Mouse (Mus musculus): Measurements from ENCODE around the gene Tardbp.

The Tardbp gene

DNA sequence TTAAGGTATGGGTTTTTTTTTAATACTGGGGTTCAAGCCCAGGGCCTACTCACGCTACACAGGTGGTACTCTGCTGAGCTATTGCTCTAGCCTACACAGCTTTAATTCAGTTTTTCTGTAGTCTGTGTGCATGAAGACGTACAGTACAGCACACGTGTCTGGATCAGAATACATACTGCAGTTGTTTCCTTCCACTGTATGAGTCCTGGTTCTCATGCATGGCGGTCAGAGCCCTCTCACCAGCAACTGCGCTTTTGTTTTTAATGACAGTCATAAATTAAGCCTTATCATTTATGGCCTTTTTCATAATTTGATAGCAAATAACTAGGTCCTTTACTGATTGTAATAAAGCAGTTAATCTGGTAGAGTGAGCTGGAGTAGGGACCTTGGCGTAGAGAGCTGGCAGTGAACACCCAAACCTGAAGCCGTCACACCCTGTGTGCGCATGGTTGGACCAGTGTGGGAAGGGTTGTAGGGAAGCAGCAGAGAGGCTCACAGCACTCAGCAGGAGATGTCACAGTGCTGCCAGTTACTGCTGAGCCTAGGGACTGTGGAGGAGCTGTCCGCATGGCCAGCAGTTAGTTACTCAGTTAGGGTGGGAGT is 56.0 kb downstream of the Tardbp start:
- no peaks in the 10 kb centered on the region for H3K27me3 ChIP-seq (ENCODE audit: control insufficient read depth, insufficient read depth, low read length, poor library complexity, severe bottlenecking)
- peaks cover 17% of the 10 kb centered on the region for H3K36me3 ChIP-seq (ENCODE audit: control insufficient read depth, insufficient read depth, low read length, poor library complexity, severe bottlenecking)
- DNase-seq (ENCODE audit: low read depth, low spot score): no peak

DNA sequence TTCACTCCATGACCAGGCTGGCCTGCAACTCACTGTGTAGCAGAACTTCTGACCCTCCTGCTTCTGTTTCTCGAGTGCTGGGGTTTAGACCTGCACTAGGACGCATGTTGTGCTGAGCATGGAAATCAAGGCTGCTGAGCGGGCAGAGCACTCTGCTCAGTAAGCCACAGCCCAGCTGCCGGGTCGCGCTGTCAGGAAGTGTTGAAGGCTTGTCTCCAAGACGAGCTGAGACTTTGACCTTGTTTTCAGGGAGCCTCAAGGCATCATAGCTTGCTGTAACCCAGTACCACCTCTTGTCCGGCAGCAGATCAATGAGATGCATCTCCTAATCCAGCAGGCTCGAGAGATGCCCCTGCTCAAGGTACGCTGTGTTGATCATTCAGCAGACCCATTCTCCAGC is 56.7 kb downstream of the Tardbp start:
- Histone ChIP-seq H3K36me3 (ENCODE audit: control insufficient read depth, insufficient read depth, low read length, poor library complexity, severe bottlenecking) (peaks cover 13% of the 10 kb centered on the region), H3K27me3 (ENCODE audit: control insufficient read depth, insufficient read depth, low read length, poor library complexity, severe bottlenecking) (no peaks in the 10 kb centered on the region)
- no peak for DNase-seq (ENCODE audit: low read depth, low spot score)

DNA sequence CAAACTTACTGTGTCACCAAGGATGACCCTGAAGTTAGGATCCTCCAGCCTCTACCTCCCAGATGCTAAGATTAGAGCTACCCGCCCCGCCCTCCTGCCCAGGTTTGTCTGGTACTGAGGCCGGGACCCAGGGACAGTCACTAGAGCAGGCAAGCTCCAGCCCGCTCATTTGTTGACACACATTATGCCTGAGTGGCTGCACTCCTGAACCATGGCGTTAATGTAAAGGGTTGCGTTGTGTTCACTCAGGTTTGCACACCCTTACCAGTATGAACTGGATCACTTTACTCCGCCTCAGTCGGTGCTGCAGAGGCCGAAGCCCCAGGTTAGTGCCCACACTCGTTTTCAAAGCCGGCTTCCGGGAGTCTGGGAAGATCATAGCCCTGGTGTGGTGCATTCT is 63.2 kb downstream of the Tardbp start:
- DNase-seq (ENCODE audit: low read depth, low spot score): no peak
- Histone ChIP-seq H3K36me3 (ENCODE audit: control insufficient read depth, insufficient read depth, low read length, poor library complexity, severe bottlenecking) (peaks cover 16% of the 10 kb centered on the region), H3K27me3 (ENCODE audit: control insufficient read depth, insufficient read depth, low read length, poor library complexity, severe bottlenecking) (no peaks in the 10 kb centered on the region)

DNA sequence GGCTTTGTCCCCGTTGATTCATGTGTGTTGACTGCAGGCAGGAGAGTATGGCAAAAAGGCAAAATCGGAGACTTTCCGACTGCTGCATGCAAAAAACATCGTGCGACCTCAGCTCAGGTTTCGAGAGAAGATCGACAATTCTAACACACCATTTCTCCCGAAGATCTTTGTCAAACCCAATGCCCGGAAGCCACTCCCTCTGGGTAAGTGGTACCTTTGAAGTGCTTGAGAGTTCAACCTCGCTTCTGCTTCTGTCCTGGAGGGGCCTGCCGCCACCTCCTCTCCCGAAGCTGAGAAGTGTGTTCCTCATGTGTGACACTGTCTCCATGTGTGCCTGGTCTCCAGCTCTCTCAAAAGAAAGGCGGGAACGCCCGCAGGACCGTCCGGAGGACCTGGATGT is 64.1 kb downstream of the Tardbp start:
- no peak for DNase-seq (ENCODE audit: low read depth, low spot score)

More for the DNA sequence above, 64.1 kb downstream of the Tardbp start:
- H3K27me3 ChIP-seq (ENCODE audit: control insufficient read depth, insufficient read depth, low read length, poor library complexity, severe bottlenecking): no peaks in the 10 kb centered on the region
- H3K36me3 ChIP-seq (ENCODE audit: control insufficient read depth, insufficient read depth, low read length, poor library complexity, severe bottlenecking): peaks cover 13% of the 10 kb centered on the region

Measured in splenic B cell, adult 2 months (primary cell).